Mouse (Mus musculus): ENCODE measurements around the gene Wdr24. TPM values are rescaled to one million over a fixed set of nuclear protein-coding genes. Genes with fewer than 3 reads are reported as not detected.

Wdr24 gene
- polyA plus RNA-seq, 1 experiment, result 30.4 TPM

DNA sequence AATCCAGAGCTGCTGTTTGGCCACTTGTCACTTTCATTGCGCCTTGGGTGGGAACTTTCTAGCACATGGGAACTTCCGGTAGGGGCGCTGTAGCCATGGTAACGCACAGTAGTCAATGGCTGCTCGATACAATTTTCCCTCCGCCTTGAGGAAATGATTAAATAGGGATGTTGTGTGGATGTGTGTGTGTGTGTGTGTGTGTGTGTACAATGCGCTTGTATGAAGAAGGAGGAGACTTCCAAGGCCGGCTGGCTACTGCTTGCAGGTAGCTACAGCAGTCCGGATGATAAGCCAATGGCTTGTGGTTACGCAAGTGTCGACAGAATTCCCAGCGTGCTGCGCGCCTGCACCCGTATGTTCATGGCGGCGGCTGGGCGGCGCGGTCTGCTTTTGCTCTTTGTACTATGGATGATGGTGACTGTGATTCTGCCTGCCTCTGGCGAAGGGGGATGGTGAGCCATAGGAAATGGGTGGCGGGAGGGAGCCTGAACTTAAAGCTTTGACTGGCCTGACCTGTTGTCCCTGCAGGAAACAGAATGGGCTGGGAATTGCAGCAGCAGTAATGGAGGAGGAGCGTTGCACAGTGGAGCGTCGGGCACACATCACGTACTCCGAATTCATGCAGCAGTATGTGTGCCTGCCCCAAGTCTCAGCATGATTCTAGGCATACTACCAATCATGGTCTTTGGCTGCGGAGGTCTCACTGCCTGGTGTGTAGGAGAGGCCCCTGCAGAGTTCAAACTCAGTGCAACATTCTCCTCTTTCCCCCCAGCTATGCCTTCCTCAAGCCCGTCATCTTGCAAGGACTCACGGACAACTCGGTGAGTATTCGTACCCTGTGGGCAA is 5.5 kb downstream of the Wdr24 start, which contains the start of gene Jmjd8:
Jmjd8 (plus strand) TSS at position 156 of the 846 bp plus-strand sequence.
- WGBS, result under 1% methylated on average over 32 of the region's 32 CpGs
- DNase-seq (ENCODE audit: low read depth, low spot score), result no peak

DNA sequence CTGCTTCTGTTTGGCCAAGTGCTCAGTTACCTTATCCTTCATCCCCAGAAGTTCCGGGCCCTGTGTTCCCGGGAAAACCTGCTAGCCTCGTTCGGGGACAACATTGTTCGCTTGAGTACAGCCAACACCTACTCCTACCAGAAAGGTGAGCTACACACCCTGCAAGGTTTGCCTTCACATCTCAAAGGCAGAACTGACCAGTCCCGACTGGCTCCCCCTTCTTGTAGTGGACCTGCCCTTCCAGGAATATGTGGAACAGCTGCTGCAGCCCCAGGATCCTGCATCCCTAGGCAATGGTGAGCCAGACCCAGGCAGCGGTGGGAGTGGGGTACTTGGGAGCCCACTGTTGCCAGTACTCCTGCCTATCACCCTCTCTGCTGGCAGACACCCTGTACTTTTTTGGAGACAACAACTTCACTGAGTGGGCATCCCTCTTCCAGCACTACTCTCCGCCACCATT is 6.2 kb downstream of the Wdr24 start:
- 27% methylated on average over 8 of the region's 8 CpGs for WGBS
- no peak for DNase-seq (ENCODE audit: low read depth, low spot score)

DNA sequence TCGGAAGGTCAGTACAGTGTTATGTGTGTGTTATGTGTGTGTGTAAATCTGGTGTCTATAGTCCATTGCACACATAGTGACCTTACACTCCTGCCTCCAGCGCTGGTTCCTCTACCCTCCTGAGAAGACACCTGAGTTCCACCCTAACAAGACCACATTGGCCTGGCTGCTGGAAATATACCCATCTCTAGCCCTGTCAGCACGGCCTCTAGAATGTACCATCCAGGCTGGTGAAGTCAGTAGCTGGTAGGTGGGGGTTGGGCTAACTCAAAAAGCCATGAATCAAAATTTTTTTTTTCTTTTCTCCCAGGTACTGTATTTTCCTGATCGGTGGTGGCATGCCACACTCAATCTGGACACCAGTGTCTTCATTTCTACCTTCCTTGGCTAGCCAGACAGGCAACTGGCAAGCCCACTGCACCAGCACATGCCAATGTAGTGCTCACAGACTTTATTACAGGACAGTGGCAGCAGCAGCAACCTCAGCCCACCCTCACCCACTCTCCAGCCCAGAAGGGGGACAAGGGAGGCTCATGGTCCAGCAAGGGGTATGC is 6.8 kb downstream of the Wdr24 start:
- no peak for DNase-seq (ENCODE audit: low read depth, low spot score)
- 71% methylated on average over 4 of the region's 4 CpGs for whole genome bisulfite sequencing

DNA sequence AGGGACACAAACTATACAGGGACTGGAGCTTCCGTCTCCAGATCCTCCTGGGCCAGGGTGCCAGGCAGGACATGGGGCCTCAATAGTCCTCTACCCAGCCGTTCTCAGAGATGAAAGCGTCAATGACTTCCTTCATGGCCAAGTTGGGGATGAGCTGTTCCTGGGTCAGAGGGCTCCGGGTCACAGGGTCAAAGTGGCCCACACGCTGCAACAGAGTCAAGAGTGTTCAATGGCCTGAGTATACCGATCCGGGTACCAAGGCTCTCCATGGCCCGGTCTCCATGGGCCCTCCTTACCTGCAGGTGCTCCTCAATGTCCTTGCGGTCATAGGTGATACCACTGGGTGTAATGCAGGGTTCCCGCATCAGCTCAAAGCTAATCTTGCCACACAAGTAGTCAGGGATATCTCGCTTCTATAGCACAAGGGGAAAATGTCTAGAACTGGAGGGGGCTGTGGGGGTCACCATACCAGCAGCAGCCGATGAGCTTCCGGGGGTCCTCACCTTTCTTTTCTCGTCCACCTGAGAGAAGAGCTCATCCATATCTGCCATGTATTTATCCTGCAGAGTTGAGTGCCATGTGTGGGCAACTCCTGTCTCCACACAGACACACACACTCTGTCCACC is 7.5 kb downstream of the Wdr24 start:
- 81% methylated on average over 14 of the region's 14 CpGs for WGBS
- no peak for DNase-seq (ENCODE audit: low read depth, low spot score)

DNA sequence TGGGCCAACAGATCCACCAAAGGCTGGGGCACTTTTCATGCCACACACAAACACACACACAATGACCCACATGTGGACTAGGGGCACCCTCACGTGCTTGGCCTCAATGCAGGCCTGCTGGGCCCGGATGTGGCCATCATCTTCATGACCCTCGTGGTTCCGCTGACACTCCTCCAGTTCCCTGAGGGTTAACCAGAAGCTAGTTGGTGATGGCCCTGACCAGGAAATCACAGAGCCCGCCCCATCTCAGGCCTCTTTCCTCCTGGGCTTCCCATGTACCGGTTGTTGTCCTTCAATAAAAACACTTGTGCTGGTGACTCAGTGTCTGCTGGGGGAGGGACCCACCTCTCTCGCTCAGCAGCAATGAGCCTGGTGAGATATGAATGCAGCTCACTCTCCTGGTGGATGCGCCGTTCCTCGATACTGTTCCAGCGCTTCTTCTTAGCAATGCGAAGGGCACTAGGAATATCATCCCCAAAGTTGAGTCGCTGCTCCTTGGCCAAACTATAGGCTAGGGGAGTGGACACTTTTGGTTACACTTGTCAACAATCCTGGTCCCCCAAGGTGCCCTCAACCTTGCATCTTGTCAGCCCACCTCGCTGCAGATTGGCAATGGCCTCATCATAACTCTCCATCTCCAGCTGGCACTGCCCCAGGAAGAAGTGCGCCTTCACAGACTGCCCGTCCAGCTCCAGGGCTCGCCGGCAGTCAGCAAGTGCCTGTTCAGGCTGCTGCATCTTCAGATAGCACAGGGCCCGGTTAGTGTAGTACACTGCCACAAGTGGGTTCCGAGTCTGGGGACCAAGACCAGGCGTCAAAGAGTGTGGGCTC is 8.2 kb downstream of the Wdr24 start:
- DNase-seq (ENCODE audit: low read depth, low spot score), result no peak

DNA sequence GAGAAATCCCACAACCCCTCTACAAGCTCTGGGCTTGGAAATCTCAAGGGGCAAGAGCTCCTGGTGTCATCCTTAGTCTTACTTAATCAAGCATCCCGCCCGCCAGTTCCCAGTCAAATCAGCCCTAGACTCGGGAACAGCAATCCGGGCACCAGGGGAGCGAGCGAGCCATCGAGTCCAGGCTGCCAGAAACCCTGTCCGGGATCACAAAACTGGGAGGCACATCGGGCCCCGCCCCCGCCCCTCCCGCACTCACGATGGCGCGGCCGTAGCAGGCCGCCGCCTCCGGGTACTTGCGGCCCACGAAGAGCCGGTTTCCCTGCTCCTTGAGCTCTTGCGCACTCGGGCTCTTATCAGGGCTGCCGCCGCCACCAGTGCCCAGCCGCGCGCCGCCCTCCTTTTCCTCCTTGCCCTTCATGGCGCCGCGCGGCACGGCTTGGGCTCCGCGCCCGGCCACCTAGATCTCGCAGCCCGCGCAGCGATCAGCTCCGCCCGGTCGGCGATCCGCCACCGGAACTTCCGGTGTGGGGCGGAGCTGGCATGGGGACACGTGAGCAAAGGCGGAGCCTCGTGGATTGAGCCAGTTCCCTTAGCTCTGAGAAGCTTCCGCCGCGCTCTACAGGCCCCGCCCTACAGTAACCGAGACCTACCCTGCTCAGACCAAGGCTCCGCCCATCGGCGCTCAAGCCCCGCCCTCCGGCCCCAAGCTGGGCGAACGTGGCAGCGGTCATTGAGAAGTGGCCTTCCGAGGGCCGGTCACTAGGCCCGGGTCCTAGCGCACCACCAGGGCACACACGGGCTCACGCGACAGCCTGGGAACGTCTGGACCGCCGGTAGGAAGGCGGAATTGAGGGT is 9.2 kb downstream of the Wdr24 start:
- under 1% methylated on average over 77 of the region's 77 CpGs for WGBS
- peak; percentile 94 for DNase-seq (ENCODE audit: low read depth, low spot score)

More for the DNA sequence above, 8.2 kb downstream of the Wdr24 start:
- 24% methylated on average over 21 of the region's 21 CpGs for WGBS

DNA sequence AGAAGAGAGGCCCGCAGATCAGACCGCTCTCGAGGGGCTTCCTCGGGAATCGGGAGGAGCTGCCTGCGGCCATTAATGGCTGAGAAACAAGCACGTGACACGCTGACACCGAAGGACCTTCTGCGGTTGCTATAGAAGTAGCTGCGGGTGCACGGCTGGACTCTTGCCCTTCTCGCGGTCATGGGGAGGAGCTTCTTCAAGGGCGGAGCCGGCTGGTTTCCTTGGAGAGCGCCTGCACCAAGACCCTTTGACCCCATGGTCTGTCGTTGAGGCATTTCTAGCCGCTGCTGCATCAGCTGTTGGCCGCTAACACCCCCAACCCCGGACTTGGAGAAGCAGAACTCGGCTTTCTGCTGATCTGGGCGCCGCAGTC is 9.8 kb downstream of the Wdr24 start, which contains the start of gene Stub1:
Stub1 (minus strand) TSS at position 114 of the 373 bp plus-strand sequence.
- under 1% methylated on average over 24 of the region's 24 CpGs for WGBS
- peak; percentile 85 for DNase-seq (ENCODE audit: low read depth, low spot score)

DNA sequence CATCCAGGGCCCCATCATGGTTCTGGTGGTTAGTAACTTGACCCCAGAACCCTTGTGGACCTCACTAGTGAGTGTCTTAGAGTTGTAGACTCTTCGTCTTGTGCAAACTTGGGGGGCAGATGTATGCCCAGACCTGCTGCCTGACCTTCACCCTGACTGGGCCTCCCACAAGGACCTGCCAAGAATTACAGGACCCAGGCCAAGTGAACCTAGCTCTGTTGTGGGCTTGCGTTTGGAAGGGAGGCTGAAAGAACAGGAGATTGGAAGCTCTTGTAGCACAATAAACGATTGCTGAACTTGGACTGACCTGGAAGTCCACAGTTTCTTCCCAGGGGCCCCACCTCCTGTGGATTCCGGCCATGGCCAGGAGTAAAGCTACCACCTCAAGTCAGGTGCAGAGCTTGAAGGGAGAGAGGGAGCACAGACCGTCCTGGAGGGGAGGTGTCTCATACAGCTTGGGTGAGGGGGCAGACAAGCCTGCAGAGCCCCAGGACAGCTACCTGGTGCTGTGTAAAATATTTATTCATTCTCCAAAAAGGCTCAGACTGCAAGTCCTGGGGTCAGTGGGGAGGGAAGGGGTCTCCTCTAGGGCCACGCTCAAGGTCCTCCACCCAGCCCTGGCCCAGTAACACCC is 10.7 kb downstream of the Wdr24 start:
- DNase-seq (ENCODE audit: low read depth, low spot score), result no peak
- 11% methylated on average over 6 of the region's 6 CpGs for WGBS

DNA sequence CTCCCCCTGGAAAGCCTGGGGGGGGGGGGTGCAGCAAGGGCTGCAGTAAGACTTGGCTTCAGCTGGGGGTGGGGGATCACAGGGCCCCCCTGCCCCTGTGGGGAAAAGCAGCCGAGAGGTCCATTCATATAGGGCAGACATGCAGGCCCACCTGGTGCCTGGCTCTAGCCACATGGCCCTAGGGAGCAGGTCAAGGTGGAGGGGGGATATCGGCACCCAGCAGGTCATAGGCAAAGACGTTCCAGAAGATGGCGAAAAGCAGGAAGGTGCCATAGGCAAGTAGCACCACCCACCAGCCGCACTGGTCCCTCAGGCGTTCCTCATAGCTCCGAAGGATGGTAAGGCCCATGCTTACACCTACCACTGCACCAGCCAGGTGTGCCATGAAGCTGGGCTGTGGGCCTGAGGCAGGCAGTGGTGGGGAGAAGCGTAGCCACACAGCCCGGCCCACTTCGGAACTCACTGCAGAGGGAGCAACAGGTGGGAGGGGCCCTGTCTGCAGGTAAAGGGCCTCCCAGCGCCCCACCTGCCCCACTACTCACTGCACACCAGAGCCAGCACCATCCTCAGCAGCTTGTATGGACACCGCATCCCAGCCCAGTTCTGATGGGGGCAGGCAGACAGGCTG is 11.3 kb downstream of the Wdr24 start:
- DNase-seq (ENCODE audit: low read depth, low spot score), result no peak
- 52% methylated on average over 12 of the region's 12 CpGs for WGBS

DNA sequence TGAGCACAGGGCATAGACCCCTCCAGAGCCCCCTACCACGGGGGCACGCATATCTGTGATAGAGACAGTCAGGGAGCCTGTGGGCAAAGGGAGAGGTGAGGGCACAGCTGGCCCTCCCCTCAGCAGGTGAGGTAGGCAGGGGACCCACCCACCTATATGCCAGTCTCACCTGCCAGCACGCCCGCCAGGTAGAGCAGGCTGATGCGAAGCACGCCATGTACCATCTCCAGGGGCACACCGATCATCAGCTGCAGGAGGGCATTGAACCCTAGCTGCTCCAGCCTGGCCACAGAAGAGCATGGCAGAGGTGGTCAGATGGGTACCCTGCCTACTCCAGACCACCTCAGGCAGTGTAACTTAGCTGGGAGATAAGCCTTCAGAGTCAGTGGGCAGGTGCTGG is 11.9 kb downstream of the Wdr24 start:
- no peak for DNase-seq (ENCODE audit: low read depth, low spot score)
- WGBS, result 93% methylated on average over 7 of the region's 7 CpGs

DNA sequence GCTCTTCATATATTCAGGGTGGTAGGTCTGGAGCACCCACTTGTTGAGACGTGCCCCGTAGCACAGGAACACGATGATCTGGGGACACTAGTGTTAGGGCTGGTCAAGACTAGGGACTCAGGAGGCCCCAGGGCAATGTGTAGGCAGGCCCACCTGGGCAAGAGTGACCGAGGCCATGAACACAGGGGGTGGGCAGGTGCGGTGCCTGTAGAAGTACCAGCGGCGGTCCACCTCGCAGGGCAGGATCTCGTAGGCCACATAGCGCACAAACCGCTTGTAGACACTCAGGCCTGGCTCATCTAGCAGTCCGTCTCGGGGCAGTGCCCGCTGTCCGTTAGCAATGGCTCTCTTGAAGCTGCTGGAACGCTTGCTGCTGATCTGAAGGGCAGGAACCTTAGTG is 12.4 kb downstream of the Wdr24 start:
- WGBS, result 91% methylated on average over 16 of the region's 16 CpGs
- no peak for DNase-seq (ENCODE audit: low read depth, low spot score)

DNA sequence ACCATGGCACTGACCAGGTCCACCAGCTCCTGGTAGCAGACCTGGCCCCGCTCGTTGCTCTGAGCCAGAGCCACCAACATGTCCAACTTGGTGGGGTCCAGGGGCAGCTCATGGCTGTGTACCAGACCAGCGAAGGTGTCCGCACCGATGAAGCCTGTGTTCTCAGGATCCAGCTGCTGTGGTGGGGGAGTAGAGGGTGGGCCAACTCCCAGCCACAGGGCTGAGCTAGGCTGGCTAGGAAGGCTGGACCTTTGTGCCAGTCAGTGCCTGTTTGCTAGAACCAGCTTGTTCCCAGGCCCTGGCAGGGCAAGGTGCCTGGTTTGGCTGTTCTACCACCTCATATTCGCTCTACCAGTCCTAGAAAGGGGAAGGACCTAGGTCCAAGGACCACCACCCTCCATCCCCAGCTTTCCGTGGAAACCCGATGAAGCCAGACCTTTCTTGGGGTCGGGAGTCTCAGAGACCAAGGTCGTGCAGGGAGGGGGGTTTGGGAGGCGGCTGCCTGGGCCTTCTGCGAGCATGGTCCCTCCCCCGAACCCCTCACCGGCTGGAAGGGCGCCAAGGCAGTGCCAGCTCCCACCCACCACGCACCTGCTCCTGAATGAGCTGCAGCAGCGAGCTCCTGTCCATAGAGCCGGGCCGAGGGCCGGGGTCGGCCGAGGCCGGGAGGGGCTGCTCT is 13.1 kb downstream of the Wdr24 start:
- no peak for DNase-seq (ENCODE audit: low read depth, low spot score)
- WGBS, result 25% methylated on average over 23 of the region's 23 CpGs

DNA sequence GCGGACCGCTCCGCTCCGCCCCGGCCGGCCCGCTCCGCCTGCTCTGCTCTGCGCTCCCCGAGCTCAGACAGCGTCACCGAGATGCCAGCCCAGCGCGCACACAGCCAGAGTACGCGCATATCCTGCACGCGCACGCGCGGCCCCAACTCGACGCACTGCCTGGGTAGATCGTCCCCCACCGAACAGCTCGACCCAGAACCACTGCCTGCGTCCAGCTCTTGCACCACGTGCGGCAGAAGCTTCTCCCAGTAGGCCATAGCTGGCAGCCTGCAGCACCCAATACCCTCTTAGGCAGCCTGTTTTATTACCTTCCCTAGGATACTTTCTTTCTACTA is 13.6 kb downstream of the Wdr24 start, which contains the start of gene Rhbdl1:
Rhbdl1 (minus strand) TSS at position 220 of the 335 bp plus-strand sequence.
- DNase-seq (ENCODE audit: low read depth, low spot score), result no peak
- 6% methylated on average over 29 of the region's 29 CpGs for WGBS

DNA sequence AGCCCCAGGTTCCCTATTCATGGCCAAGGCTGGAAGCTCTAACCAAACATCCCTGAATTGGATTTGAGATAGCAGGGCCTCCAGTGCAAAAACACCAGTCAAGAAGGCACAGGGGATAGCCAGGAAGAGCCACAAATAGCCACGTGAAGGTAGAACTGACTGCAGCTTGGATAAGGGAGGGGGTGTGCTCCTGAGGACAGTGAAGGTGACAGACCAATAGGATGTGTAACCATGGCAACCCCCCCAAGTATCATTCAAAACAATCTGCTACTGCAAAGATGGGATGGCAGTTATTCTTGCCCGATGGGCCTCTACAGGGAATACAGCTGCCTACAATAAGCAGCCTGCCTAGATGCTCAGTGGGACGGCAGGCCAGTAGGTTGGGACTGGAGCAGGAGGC is 14.1 kb downstream of the Wdr24 start:
- no peak for DNase-seq (ENCODE audit: low read depth, low spot score)
- WGBS, result 61% methylated on average over 3 of the region's 3 CpGs

DNA sequence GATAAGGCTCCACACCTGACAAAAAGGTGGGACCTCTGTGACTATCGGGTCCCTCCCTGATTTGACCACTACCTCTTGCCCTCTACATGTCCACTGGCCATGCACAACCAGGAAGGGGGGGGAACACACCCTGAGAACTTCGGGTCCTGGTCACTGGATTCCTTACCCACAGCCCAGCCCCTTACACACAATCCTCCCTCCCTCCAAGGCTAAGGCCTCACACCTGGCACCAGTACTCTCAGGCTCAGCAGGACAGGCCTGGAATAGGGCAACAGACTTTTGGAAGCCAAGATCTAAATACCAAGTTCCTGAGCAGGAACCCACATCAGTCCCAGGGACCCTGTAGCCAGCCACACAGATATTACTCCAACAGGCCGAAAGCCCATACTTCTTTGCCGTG is 15.5 kb downstream of the Wdr24 start:
- WGBS, result 76% methylated on average over 4 of the region's 4 CpGs
- DNase-seq (ENCODE audit: low read depth, low spot score), result no peak

DNA sequence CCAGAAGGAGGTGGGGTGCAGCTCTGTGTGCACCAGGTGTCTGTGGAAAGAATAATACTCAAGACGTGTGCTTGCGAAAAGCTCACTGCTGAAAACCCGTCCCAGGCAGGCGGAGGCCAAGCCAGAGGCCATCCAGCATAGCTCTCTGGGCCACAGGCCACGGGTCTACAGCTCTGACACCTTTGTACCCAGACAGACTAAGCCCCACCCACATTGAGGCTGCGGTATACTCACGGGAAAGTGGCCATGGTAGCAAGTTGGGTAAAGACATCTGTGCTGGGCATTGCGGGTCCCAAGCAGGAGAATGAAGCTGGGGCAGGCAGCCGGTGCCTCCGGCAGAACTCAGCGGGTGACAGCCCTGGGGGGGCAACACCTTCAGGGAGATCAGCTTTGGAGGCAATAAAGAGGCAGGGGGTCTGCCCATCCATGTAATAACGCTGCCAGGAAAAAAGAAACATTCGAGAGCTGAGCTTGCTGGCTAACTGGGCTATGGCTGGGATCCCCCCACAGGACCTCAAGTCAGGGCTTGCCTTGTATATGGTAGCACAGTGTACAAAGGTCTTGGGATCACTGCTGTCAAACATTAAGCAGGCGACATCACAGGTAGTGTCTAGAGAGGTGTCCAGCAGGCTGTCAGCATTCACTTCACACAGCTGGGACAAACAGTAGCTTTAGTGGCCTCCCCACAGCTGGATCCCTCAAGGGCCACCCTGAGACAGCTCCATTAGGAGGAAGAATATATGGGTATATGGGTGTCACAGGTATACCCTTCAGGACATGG is 16.2 kb downstream of the Wdr24 start:
- DNase-seq (ENCODE audit: low read depth, low spot score), result no peak
- 56% methylated on average over 14 of the region's 14 CpGs for WGBS

DNA sequence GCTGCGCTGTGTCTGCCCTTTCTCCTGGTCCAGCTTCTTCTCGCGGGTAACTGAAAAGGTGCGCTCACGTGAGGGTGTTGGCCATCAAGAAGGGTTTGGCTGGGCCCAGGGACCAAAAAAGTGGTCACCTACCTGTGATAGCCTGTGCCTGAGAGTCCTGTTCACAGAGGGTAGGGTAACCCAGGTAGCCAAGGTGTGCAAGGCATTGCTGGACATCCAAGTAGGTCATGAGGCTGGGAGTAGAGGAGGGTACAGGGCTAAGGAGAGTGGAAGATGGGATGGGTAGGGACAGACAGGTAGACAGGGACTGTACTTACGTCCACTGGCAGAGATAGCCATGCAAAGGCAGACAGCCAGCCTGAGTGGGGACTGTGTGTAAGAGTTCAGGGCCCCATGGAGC is 17.1 kb downstream of the Wdr24 start:
- WGBS, result 95% methylated on average over 6 of the region's 6 CpGs
- DNase-seq (ENCODE audit: low read depth, low spot score), result no peak
